Mouse (Mus musculus) stomach, postnatal 0 days (tissue): ENCODE results near the gene Ifnlr1.

Experiments used
- CTCF ChIP-seq: IDR thresholded peaks from 2 replicates; pipeline ENCODE4 v1.5.1; 2016; ENCODE audit warnings: antibody characterized with exemption, low read depth, mild to moderate bottlenecking, moderate library complexity
- EP300 ChIP-seq: optimal IDR thresholded peaks from 2 replicates; pipeline ENCODE3; 2016; ENCODE audit warnings: antibody characterized with exemption

GRCm38 (mm10) chr4:135739672-135740071 lies 53.6 kb downstream of the Ifnlr1 start:
- TF ChIP-seq CTCF (no peak), EP300 (no peak)
